Mouse (Mus musculus): Measurements from ENCODE around the gene Wdr66. TPM values are rescaled to one million over a fixed set of nuclear protein-coding genes. Genes with fewer than 3 reads are reported as not detected.
A peak's percentile ranks its signal among the peaks of the same experiment; 100 is the strongest.

Wdr66 gene
- polyA plus RNA-seq, 3 experiments from 2014 or later: 0.74 to 4.2 (median 2.4) TPM

GRCm38 (mm10) chr5:123272927-123273326, 21.0 kb downstream of the Wdr66 start:
- no peak for ATAC-seq

- no peak for ATAC-seq
Measured at GRCm38 (mm10) chr5:123276636-123277341, 24.9 kb downstream of the Wdr66 start.

- ATAC-seq: no peak
Measured at GRCm38 (mm10) chr5:123277342-123277701, 25.4 kb downstream of the Wdr66 start.

GRCm38 (mm10) chr5:123277704-123278103, 25.8 kb downstream of the Wdr66 start:
- no peak for ATAC-seq

- no peak for ATAC-seq
Measured at GRCm38 (mm10) chr5:123279248-123279647, 27.3 kb downstream of the Wdr66 start.

GRCm38 (mm10) chr5:123281336-123282136, 29.6 kb downstream of the Wdr66 start:
- ATAC-seq: no peak

- no peak for ATAC-seq
Measured at GRCm38 (mm10) chr5:123285174-123285573, 33.3 kb downstream of the Wdr66 start.

GRCm38 (mm10) chr5:123288079-123288478, 36.2 kb downstream of the Wdr66 start:
- no peak for ATAC-seq

GRCm38 (mm10) chr5:123294653-123295052, 42.8 kb downstream of the Wdr66 start:
- ATAC-seq: no peak

- no peak for ATAC-seq
Measured at GRCm38 (mm10) chr5:123296224-123296806, 44.4 kb downstream of the Wdr66 start.

GRCm38 (mm10) chr5:123296972-123297754, 45.3 kb downstream of the Wdr66 start:
- no peak for ATAC-seq

GRCm38 (mm10) chr5:123297830-123298229, 45.9 kb downstream of the Wdr66 start:
- no peak for ATAC-seq

- no peak for ATAC-seq
Measured at GRCm38 (mm10) chr5:123298526-123298925, 46.6 kb downstream of the Wdr66 start.

GRCm38 (mm10) chr5:123300496-123301034, 48.7 kb downstream of the Wdr66 start:
- ATAC-seq: no peak

- no peak for ATAC-seq
Measured at GRCm38 (mm10) chr5:123301780-123302521, 50.0 kb downstream of the Wdr66 start.

- ATAC-seq: no peak
Measured at GRCm38 (mm10) chr5:123307630-123308282, 55.9 kb downstream of the Wdr66 start.

- no peak for ATAC-seq
Measured at GRCm38 (mm10) chr5:123309816-123310215, 57.9 kb downstream of the Wdr66 start.

GRCm38 (mm10) chr5:123310221-123310620, 58.3 kb downstream of the Wdr66 start:
- no peak for ATAC-seq

GRCm38 (mm10) chr5:123313058-123313630, 61.2 kb downstream of the Wdr66 start:
- no peak for ATAC-seq

- peak; percentile 60 for ATAC-seq
Measured at GRCm38 (mm10) chr5:123313851-123314380, 62.0 kb downstream of the Wdr66 start.

Measured in inflammation-experienced regulatory T-cells, adult 6 months (primary cell).